Mouse (Mus musculus) forebrain, embryonic 14.5 days (tissue): ENCODE results near the gene Tmem156. TPM values are rescaled to one million over a fixed set of nuclear protein-coding genes. Genes with fewer than 3 reads are reported as not detected.
"Not testable (repeated sequence)": the region's sequence is repeated elsewhere in the genome, so short reads cannot be mapped to it uniquely, and the experiment has no call there.

Experiments used
- ATAC-seq: fragments of 200-750 bp; cut with Nextera tagmentation; 2 replicates; pipeline ENCODE4 v1.8.0; 2017; ENCODE audit warnings: mild to moderate bottlenecking, moderate library complexity
- DNase-seq: peaks from one replicate; pipeline ENCODE4 v3.0.0-alpha.2; 2015; ENCODE audit warnings: low spot score
- H3K27ac ChIP-seq: fragments of 300-500 bp; sonication (generic); 2 replicates; pipeline ENCODE4 v1.5.1; 2014; ENCODE audit warnings: low read depth, mild to moderate bottlenecking, control low read depth, low read length, moderate library complexity
- H3K27me3 ChIP-seq: fragments of 300-500 bp; sonication (generic); replicated peaks from 2 replicates; pipeline ENCODE4 v1.6.1; 2014; ENCODE audit warnings: low read length, control low read depth, mixed read lengths; ENCODE audit not compliant: control insufficient read depth, insufficient read depth
- H3K36me3 ChIP-seq: fragments of 300-500 bp; sonication (generic); 2 replicates; pipeline ENCODE4 v1.6.1; 2014; ENCODE audit warnings: low read length, control low read depth; ENCODE audit not compliant: control insufficient read depth, insufficient read depth
- H3K4me1 ChIP-seq: fragments of 300-500 bp; sonication (generic); 2 replicates; pipeline ENCODE4 v1.6.1; 2014; ENCODE audit warnings: antibody characterized with exemption, low read length, control low read depth; ENCODE audit not compliant: control insufficient read depth, insufficient read depth
- H3K4me2 ChIP-seq: fragments of 300-500 bp; sonication (generic); 2 replicates; pipeline ENCODE4 v1.6.1; 2014; ENCODE audit warnings: mild to moderate bottlenecking, control low read depth, low read length
- H3K4me3 ChIP-seq: fragments of 300-500 bp; sonication (generic); 2 replicates; pipeline ENCODE4 v1.5.1; 2014; ENCODE audit warnings: low read depth, low read length, control low read depth
- H3K9ac ChIP-seq: fragments of 300-500 bp; sonication (generic); 2 replicates; pipeline ENCODE4 v1.6.1; 2014; ENCODE audit warnings: mild to moderate bottlenecking, low read length, control low read depth, moderate library complexity
- H3K9me3 ChIP-seq: fragments of 300-500 bp; sonication (generic); replicated peaks from 2 replicates; pipeline ENCODE4 v1.6.1; 2016; ENCODE audit warnings: low read length, control low read depth, mixed read lengths; ENCODE audit not compliant: control insufficient read depth
- WGBS: fragments of 180-500 bp; shearing (Covaris S2); extraction: QIAGEN DNeasy Blood & Tissue Kit; methylation state at CpG from one replicate; pipeline ENCODE4 v1.1.7; 2014; 5-methylcytosine and 5-hydroxymethylcytosine counted together
- polyA plus RNA-seq: library from polyadenylated mRNA; unstranded; fragments of >200 nt; fragmentation: Nextera tagmentation; extraction: Ambion mirVana; gene quantifications from 2 replicates; pipeline ENCODE4 v1.2.1, GENCODE M21; 2014

Tmem156 gene
- polyA plus RNA-seq, 1 experiment from 2014 or later, result 0.10 TPM

DNA sequence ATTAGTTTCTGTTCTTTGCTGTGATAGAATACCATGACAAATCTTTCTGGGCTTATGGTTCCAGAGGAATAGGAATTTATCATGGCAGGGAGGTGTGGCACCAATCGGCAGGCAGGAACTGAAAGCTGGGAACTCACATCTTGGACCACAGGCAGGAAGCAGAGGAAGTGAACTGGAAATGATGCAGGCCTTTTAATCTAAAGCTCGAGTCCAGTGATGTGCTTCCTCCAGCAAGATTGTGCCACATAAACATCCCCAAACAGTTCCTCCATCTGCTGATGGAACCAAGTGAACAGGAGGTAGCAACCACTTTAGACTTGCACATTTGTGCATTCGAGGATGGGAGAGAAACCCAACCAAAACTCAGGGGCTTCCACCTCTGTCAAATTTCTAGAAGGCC lies 28.0 kb upstream of the Tmem156 start:
- Histone ChIP-seq H3K4me3 (no peak overlapping the region), H3K4me2 (no peak overlapping the region), H3K27ac (no peak overlapping the region), H3K4me1 (no peaks in the 10 kb centered on the region), H3K27me3 (no peaks in the 10 kb centered on the region), H3K9me3 (no peaks in the 10 kb centered on the region), H3K9ac (no peak overlapping the region), H3K36me3 (no peaks in the 10 kb centered on the region)
- 70% methylated on average over 3 of the region's 3 CpGs for WGBS
- no peak for DNase-seq
- no peak for ATAC-seq

DNA sequence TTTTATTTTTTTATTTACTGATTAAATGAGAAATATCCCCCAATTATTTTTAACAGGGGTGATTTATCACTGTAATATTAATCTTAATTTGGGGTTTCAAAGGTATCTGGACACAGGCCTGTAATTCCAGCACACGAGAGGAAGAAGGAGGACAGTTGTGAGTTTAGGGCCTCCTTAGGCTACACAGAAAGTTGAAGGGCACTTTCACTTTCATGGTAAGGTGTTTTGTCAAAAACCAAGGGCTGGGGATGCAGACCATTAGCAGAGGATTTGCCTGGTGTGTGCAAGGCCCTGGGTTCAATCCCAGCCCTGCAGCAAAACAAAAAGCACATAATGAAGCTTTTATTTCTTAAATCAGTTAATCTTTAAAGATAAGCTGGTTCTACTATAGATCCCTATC lies 27.6 kb upstream of the Tmem156 start:
- Histone ChIP-seq H3K4me2 (no peak overlapping the region), H3K27me3 (no peaks in the 10 kb centered on the region), H3K27ac (no peak overlapping the region), H3K4me3 (no peak overlapping the region), H3K36me3 (no peaks in the 10 kb centered on the region), H3K4me1 (no peaks in the 10 kb centered on the region), H3K9ac (no peak overlapping the region), H3K9me3 (no peaks in the 10 kb centered on the region)
- 87% methylated on average over 1 of the region's 1 CpGs for WGBS
- ATAC-seq, result no peak
- no peak for DNase-seq

DNA sequence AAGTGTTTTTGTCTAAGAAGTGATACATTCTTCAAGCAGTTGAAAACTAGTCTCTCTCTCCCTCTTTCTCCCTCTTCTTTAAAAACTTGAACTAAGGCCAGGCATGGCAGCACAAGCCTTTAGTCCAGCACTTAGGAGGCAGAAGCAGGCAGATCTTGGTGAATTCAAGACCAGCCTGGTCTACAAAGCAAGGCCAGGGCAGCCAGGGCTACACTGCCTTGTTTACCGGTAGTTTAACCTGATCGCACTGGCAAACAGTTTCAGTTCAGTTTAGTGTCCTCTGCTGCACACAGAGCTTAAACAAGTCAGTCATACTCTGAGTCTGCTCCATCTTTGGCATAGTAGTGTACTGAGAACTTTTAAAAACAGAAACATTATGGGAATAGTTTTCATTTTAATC lies 24.9 kb upstream of the Tmem156 start:
- Histone ChIP-seq H3K4me1 (no peaks in the 10 kb centered on the region), H3K9ac (no peak overlapping the region), H3K4me3 (no peak overlapping the region), H3K27ac (no peak overlapping the region), H3K4me2 (no peak overlapping the region), H3K27me3 (no peaks in the 10 kb centered on the region), H3K36me3 (no peaks in the 10 kb centered on the region), H3K9me3 (no peaks in the 10 kb centered on the region)
- ATAC-seq (no peak), DNase-seq (no peak)
- 98% methylated on average over 2 of the region's 2 CpGs for WGBS

DNA sequence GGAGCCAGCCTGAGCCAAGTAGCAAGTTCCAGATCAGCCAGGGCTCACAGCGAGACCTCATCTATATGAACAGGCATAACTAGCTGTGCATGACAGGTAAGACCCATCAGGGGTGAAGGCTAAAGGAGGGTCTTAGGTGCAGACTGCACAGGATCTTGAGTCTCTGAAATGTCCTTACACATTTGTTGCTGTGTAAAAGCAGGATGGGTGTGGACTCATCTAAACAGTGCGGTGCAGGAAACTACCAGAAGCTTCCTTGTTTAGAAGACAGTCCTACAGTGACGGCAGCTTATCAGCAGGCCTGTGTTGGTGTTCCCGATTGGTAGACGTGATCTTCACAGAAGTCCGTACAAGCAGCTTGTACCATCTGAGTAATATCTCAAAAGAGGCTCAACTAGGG lies 21.4 kb upstream of the Tmem156 start:
- no peak overlapping the region for H3K4me2 ChIP-seq
- no peaks in the 10 kb centered on the region for H3K4me1 ChIP-seq
- no peaks in the 10 kb centered on the region for H3K27me3 ChIP-seq
- no peak overlapping the region for H3K9ac ChIP-seq
- ATAC-seq, result no peak
- no peak overlapping the region for H3K27ac ChIP-seq
- no peak overlapping the region for H3K4me3 ChIP-seq
- no peaks in the 10 kb centered on the region for H3K9me3 ChIP-seq
- WGBS, result 92% methylated on average over 6 of the region's 6 CpGs
- no peak for DNase-seq
- no peaks in the 10 kb centered on the region for H3K36me3 ChIP-seq

GRCm38 (mm10) chr5:65112225-65112624 lies 20.3 kb upstream of the Tmem156 start:
- H3K9ac ChIP-seq, H3K27ac ChIP-seq, H3K4me1 ChIP-seq, H3K27me3 ChIP-seq, DNase-seq, H3K9me3 ChIP-seq, H3K4me3 ChIP-seq, H3K36me3 ChIP-seq, H3K4me2 ChIP-seq, ATAC-seq: not testable (repeated sequence)
- WGBS, result 76% methylated on average over 3 of the region's 3 CpGs

DNA sequence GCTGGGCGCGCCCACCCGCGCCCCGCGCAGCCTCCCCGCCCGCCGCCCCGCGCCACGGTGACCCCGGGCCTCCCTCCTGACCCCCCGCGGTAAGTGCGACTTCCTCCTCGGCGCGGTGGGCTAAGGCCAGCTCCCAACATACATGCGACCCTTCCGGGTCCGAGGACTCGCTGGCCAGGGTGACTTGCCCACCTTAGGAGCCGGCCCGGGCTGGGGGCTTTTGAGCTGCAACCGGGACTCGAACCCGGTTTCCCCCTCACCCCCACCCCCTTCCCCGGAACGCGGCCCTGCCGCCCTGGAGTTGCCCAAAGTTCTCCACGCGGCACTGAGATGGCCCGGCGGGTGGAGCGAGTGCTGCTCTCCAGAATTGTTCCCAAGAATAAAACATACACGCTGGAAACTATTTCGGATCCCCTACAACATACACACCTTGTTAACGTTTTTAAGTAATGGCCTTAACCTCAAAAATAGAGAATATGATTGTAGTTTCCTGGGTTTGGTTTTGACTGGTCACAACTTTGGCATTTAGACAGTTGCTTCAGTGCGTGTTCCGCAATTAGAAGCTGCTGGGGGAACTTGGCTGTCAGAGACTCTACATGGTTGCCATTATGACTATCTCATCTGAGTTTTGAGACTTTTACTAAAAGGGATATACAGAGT lies 16.0 kb upstream of the Tmem156 start:
- peak overlapping the region; percentile 60 for H3K27ac ChIP-seq
- 3% methylated on average over 34 of the region's 42 CpGs for WGBS
- no peak for ATAC-seq
- peak overlapping the region; percentile 82 for H3K9ac ChIP-seq
- DNase-seq, result peak; percentile 22
- H3K9me3 ChIP-seq, result no peaks in the 10 kb centered on the region
- no peaks in the 10 kb centered on the region for H3K4me1 ChIP-seq
- peak overlapping the region; percentile 87 for H3K4me3 ChIP-seq
- H3K36me3 ChIP-seq, result no peaks in the 10 kb centered on the region
- H3K27me3 ChIP-seq, result no peaks in the 10 kb centered on the region
- H3K4me2 ChIP-seq, result peak overlapping the region; percentile 62

DNA sequence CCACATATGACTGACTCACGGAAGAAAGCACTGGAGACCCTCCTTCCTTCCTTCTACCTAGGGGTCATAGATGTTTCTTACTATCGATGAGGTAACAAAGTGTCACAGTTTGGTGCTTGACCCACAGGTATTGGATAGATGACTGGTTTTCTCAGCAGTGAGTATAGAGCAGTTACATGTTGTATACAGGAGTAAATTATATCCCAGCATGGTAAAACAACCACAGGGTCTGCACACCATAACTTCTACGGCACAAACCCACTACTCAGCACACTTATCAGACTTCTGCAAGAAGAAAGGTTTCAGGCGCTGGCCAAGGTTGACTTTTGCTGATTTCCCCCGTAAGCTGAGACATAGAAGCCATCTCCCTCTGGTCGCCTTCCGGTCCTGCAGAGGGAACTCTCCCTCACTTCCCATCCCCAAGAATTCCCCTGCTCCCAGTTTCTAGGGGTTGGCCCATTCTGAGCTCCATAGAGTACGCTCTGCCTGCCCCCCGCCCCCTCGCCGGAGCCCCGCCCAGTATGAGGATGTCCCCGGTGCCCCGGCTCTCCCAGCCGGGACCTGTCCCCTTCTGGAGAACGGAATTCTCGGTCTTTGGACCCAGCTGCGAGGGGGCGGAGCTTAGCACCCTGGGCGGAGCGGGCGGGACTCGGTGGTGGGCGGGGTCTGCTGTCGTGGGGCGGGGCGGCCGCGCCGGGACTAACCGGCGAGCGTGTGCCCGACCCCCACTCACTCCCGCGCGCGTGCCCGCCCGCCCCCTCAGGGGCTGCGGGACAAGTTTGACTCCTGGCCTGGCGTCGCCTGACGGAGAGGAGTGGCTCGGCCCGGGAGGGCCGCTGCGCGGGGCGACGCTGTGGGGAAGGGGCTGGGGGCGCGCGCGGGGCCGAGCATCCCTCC lies 15.2 kb upstream of the Tmem156 start, which contains the start of gene Klhl5:
Gene Klhl5 (plus strand): TSS at position 664 of the 897 bp plus-strand sequence.
- Histone ChIP-seq H3K9ac (peak within 1 kb of the TSS; percentile 82), H3K36me3 (no peaks in the 10 kb centered on the region), H3K27me3 (no peaks in the 10 kb centered on the region), H3K4me2 (peak within 1 kb of the TSS; percentile 62), H3K27ac (peak within 1 kb of the TSS; percentile 60), H3K4me3 (peak within 1 kb of the TSS; percentile 87), H3K9me3 (no peaks in the 10 kb centered on the region), H3K4me1 (no peaks in the 10 kb centered on the region)
- peak; percentile 95 for ATAC-seq
- peak; percentile 85 for DNase-seq
- 8% methylated on average over 37 of the region's 56 CpGs for WGBS

GRCm38 (mm10) chr5:65102641-65103042 lies 10.7 kb upstream of the Tmem156 start:
- Histone ChIP-seq H3K4me1 (no peaks in the 10 kb centered on the region; the same call in 1 of the 2 replicates), H3K36me3 (no peaks in the 10 kb centered on the region), H3K27ac (no peak overlapping the region), H3K27me3 (no peaks in the 10 kb centered on the region), H3K4me3 (no peak overlapping the region), H3K9me3 (no peaks in the 10 kb centered on the region), H3K9ac (no peak overlapping the region), H3K4me2 (no peak overlapping the region)
- DNase-seq (no peak), ATAC-seq (no peak)
- 40% methylated on average over 10 of the region's 10 CpGs for WGBS
